Mouse (Mus musculus) kidney, adult 2 months (tissue): ENCODE results near the gene Gpx4.

ENCODE experiments used
- CTCF ChIP-seq: fragments of 200-500 bp; conservative IDR thresholded peaks from 2 replicates; pipeline ENCODE4 v1.5.1; 2011; ENCODE audit warnings: low read depth, mild to moderate bottlenecking, control low read depth, low read length, moderate library complexity, mixed read lengths; ENCODE audit not compliant: insufficient read depth, insufficient read length
- POLR2A ChIP-seq: fragments of 200-500 bp; IDR thresholded peaks from one replicate; pipeline ENCODE4 v1.6.1; 2011; ENCODE audit warnings: low read depth, low read length, control low read depth

- TF ChIP-seq CTCF (no peak), POLR2A (no peak)
Observed at GRCm38 (mm10) chr10:80022164-80022563, 24.8 kb upstream of the Gpx4 start.
